Mouse (Mus musculus): ENCODE measurements around the gene Pla2g2e.
A peak's percentile ranks its signal among the peaks of the same experiment; 100 is the strongest.
"Not testable (repeated sequence)": the region's sequence is repeated elsewhere in the genome, so short reads cannot be mapped to it uniquely, and the experiment has no call there.

Pla2g2e gene

DNA sequence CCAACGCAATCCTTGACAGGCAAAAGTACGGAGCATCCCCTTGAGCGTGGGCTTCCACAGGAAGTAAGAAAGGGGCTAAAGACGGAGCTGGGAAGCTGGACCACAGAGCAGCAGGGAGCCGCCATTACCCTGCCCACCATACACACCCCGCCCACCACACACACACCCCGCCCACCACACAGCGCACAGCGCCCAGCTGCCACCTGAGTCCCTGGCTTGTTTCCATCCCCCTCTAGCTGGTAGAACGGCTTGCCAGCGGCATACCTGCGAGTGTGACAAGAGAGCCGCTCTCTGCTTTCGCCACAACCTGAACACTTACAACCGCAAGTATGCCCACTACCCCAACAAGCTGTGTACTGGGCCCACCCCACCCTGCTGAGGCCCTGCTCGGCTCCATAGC, 4.4 kb downstream of the Pla2g2e start:
- no peak for DNase-seq (ENCODE audit: low spot score in 2 of 2)

DNA sequence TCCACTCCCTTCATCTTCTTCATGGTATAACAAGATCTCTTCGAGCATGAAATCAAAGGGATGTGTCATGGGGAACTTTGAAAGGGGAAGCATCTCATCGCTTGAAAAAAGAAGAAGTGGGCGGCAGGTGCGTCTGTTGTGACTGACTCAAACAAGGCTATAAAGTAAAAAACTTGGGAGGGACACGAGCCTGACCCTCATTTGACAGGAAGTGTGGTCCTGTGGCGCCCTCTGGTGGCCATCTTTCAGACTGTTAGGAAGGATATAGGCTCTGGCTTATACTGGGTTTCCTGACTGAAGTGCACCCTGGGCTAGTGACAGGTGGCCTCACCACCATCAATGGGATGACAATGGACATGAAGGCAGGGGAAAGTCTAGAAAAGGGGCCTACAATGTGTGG, 6.5 kb downstream of the Pla2g2e start:
- DNase-seq (ENCODE audit: low spot score in 2 of 2), result peak; percentile 45 to 68

DNA sequence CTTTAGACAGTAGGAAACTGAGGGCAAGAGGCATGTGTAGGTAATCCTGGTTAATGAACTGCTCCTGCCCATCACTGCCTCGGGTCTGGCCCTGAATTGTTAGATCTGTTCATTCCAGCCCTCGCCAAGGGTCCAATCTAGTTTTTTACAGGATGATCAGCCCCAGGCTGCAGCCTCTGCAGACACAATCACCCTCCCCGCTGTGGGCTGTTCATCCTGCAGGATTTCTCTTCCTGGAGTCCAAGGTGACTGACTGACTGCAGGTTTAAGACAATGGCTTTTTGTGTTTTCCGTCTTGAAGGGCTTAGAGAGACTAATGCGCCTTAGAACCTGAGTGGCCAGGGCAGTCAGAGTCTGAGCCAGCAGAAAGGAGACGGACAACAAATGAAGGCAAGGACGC, 11.4 kb downstream of the Pla2g2e start:
- no peak for DNase-seq (ENCODE audit: low spot score in 2 of 2)

GRCm38 (mm10) chr4:138889635-138890034, 11.9 kb downstream of the Pla2g2e start:
- no peak for DNase-seq (ENCODE audit: low spot score in 2 of 2)

DNA sequence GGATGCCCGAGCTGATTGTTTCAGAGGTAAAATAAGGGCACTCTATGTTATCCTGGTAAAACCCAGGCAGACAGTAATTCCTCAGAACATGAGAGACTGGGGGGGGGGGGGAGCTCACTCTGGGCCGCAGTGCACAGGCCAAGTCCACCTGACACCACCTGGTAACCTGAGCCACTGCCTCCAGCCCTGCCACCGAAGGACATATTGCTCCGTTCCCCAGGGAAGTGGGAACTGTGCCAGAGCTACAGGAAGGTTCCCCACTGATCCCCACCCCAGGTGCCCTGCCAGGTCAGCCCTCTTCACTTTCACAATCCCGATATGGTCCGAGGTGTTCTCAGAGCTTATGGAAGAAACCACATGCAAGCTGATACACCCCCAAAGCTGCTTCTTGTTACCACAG, 14.9 kb downstream of the Pla2g2e start:
- no peak for DNase-seq (ENCODE audit: low spot score in 2 of 2)

DNA sequence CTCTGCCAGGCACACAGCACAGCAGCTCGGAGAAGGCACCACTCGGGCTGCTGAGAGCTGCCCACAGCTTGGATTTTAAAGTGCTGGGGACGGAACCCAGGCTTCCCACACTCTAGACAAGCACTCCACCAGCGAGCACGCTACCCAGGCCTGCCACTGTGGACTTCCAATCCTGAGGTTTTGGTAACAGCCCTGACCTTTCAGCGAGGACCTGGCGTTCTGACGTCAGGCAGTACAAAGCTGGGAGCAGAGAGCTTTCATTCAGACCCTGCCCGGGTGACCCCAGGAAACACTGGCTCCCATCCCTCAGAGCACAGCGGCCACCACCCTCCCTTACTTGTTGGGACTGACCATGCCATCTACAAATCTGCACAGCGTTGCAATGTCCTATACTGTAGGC, 16.0 kb downstream of the Pla2g2e start:
- DNase-seq (ENCODE audit: low spot score in 2 of 2), result not testable (repeated sequence)

- no peak for DNase-seq (ENCODE audit: low spot score in 2 of 2)
Measured at GRCm38 (mm10) chr4:138899361-138899760, 21.6 kb downstream of the Pla2g2e start.

DNA sequence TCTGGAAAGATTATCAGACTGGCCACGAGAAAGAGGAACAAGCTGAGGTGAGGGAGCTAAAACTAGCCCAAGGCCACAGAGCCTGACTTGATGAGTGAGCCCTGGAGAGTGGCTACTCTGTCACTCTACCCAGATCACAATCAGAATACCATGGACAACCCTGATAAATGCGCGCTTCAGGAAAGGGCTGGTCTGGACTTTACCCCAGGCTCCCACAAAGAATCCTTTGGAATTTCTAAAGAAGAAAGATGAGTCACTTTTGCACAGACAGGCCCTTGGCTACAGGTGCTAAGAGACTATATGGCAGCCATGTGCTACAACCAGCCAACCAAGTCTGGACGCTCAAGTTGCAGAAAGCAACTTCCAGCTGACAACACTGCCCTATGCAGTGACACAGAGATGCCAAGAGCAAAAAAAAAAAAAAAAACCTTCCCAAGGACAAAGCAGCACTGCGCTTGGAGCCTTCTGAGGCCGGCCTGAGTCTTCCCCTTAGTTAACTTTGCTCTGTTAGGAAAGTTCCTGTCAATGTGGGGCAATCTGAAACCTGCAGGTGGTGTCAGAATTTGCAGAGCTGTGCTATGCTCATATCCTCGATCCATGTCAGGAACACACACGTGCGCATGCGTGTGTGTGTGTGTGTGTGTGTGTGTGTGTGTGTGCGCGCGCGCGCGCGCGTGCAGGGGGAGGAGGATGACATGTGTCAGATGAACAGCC, 28.0 kb downstream of the Pla2g2e start:
- DNase-seq (ENCODE audit: low spot score in 2 of 2), result no peak

DNA sequence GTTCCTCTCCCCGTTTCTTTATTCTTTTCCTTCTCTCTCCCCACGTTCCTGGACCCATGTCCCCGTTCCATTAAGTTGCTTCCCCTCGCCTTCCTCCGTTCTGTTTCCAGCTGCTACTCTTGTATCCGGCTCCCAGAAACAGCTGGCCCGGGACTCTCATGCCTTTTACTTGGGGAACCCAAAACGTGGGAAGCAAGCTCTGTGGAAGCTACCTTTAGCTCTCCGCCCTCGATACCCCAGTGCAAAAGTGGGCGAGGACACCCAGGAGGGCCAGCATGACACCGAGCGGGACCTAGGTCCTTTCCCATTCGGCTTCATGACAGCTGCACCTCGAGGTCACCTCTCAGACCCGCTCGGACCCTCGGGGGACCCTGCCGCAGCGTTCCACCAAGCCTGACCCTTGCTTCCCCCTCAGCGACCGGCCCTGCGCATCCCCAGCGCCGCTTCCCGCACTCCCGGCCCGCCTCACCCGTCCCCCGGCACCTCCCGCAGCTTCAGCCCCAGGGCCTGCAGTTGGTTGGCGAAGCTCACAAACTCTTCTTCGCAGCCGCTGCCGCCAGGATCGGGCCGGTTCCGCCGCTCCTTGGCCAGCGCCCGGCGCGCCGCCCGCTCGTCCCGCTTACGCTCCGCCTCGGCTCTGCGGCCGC, 35.5 kb downstream of the Pla2g2e start:
- peak; percentile 23 to 27 for DNase-seq (ENCODE audit: low spot score in 2 of 2)

GRCm38 (mm10) chr4:138913797-138914196, 36.1 kb downstream of the Pla2g2e start, which contains the start of gene Otud3:
Otud3 (minus strand) TSS chr4:138913945.
- peak; percentile 90 to 95 for DNase-seq (ENCODE audit: low spot score in 2 of 2)

- DNase-seq (ENCODE audit: low spot score in 2 of 2), result no peak
Measured at GRCm38 (mm10) chr4:138917282-138917681, 39.5 kb downstream of the Pla2g2e start.

GRCm38 (mm10) chr4:138921254-138922130, 43.8 kb downstream of the Pla2g2e start:
- no peak for DNase-seq (ENCODE audit: low spot score in 2 of 2)

DNA sequence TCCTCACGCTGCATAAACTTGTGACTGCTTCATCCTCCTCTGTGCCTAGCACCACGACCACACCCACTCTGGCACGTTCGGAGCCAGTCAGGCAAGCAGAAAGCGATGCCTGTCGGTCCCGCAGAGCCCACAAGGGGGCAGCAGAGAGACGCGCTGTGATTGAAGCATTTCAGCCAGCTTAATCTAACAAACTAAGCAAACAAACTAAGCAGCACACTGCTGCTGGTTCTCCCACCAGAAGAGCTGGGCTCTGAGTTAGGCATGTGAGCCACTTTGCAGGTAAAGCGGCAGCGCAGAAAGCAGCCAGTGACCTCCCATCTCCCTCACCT, 44.4 kb downstream of the Pla2g2e start:
- DNase-seq (ENCODE audit: low spot score in 2 of 2), result peak; percentile 76 to 95

- no peak for DNase-seq (ENCODE audit: low spot score in 2 of 2)
Measured at GRCm38 (mm10) chr4:138925561-138925960, 47.8 kb downstream of the Pla2g2e start.
